Mouse (Mus musculus) C2C12 (cell line): ENCODE results near the gene Prkg1. TPM values are rescaled to one million over a fixed set of nuclear protein-coding genes. Genes with fewer than 3 reads are reported as not detected.

Experiments
- H3K27me3 ChIP-seq: one replicate; pipeline ENCODE4 v1.6.1; 2011; ENCODE audit not compliant: control insufficient read depth, insufficient read depth, insufficient read length
- H3K36me3 ChIP-seq: one replicate; pipeline ENCODE4 v1.6.1; 2011; ENCODE audit not compliant: control insufficient read depth, insufficient read depth
- H3K4me3 ChIP-seq: one replicate; pipeline ENCODE4 v1.5.1; 2011; ENCODE audit warnings: mild to moderate bottlenecking, control low read depth; ENCODE audit not compliant: poor library complexity, insufficient read depth, severe bottlenecking
- H3K79me2 ChIP-seq: one replicate; pipeline ENCODE4 v1.6.1; 2011; ENCODE audit not compliant: control insufficient read depth, insufficient read depth
- H3K79me3 ChIP-seq: one replicate; pipeline ENCODE4 v1.6.1; 2011; ENCODE audit warnings: low read depth, control low read depth
- H3ac ChIP-seq: one replicate; pipeline ENCODE3; 2011; ENCODE audit warnings: low read depth; ENCODE audit not compliant: control insufficient read depth, insufficient read length
- CEBPB ChIP-seq: IDR thresholded peaks from one replicate; pipeline ENCODE4 v1.6.1; 2011; ENCODE audit warnings: low read depth, mild to moderate bottlenecking, control low read depth, moderate library complexity
- CTCF ChIP-seq: IDR thresholded peaks from one replicate; pipeline ENCODE4 v1.5.1; 2011; ENCODE audit not compliant: control insufficient read depth, insufficient read depth, insufficient read length
- FOSL1 ChIP-seq: IDR thresholded peaks from one replicate; pipeline ENCODE4 v1.8.0; 2011; ENCODE audit warnings: mild to moderate bottlenecking, low read length; ENCODE audit not compliant: poor library complexity, insufficient read depth, severe bottlenecking
- MAX ChIP-seq: IDR thresholded peaks from one replicate; pipeline ENCODE4 v1.6.1; 2011; ENCODE audit warnings: mild to moderate bottlenecking, control low read depth
- MYOD1 ChIP-seq: IDR thresholded peaks from one replicate; pipeline ENCODE4 v1.6.1; 2011; ENCODE audit warnings: low read depth; ENCODE audit not compliant: control insufficient read depth, insufficient read length
- MYOG ChIP-seq: IDR thresholded peaks from one replicate; pipeline ENCODE4 v1.6.1; 2011; ENCODE audit not compliant: control insufficient read depth, insufficient read length; ENCODE audit errors: extremely low read depth
- USF1 ChIP-seq: IDR thresholded peaks from one replicate; pipeline ENCODE4 v1.6.1; 2011; ENCODE audit warnings: low read depth, mild to moderate bottlenecking, control low read depth, moderate library complexity
- polyA plus RNA-seq: library from polyadenylated mRNA; unstranded; fragments of >200 nt; fragmentation: generic; extraction: Trizol; gene quantifications from one replicate; pipeline ENCODE4 v1.2.1, GENCODE M21; 2012; ENCODE audit warnings: missing spikeins

Gene Prkg1
- polyA plus RNA-seq, 1 experiment = 0.47 TPM

- no peaks in the 10 kb centered on the region for H3K79me2 ChIP-seq
- no peak overlapping the region for H3ac ChIP-seq
- no peak for TF ChIP-seq USF1
- TF ChIP-seq CTCF = no peak
- no peak for TF ChIP-seq CEBPB
- no peak for TF ChIP-seq FOSL1
- TF ChIP-seq MYOG = no peak
- no peak for TF ChIP-seq MAX
- TF ChIP-seq MYOD1 = no peak
Observed at GRCm38 (mm10) chr19:30558024-30558423, 1206.8 kb downstream of the Prkg1 start.

DNA sequence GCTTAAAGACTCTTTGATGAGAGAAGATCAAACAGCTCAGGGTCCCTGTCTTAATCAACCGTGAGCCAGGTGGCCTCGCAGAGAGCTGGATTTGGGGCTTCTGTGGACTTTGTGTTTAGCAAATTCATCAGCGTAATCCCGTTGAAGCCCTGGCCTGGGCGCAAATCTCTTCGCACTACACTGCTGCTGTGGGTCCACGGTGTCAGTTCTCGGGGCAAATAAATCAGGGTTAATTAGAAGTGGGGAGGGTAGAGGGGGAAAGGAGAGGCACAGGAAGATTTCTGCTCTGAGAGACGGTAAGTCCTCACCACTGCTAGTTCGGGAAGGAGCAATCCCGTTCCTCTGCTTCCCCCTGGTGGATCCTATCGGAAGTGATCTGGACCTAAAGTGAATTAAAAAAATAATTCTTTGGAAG is 1210.4 kb downstream of the Prkg1 start:
- Histone ChIP-seq H3K79me3 (no peaks in the 10 kb centered on the region), H3K4me3 (no peak overlapping the region), H3K36me3 (no peaks in the 10 kb centered on the region), H3K27me3 (peaks cover 18% of the 10 kb centered on the region), H3K79me2 (no peaks in the 10 kb centered on the region), H3ac (no peak overlapping the region)
- TF ChIP-seq CTCF (peak; percentile 38), USF1 (no peak)

More at GRCm38 (mm10) chr19:30558024-30558423, 1206.8 kb downstream of the Prkg1 start:
- Histone ChIP-seq H3K27me3 (peaks cover 4% of the 10 kb centered on the region), H3K36me3 (no peaks in the 10 kb centered on the region), H3K79me3 (no peaks in the 10 kb centered on the region), H3K4me3 (no peak overlapping the region)

DNA sequence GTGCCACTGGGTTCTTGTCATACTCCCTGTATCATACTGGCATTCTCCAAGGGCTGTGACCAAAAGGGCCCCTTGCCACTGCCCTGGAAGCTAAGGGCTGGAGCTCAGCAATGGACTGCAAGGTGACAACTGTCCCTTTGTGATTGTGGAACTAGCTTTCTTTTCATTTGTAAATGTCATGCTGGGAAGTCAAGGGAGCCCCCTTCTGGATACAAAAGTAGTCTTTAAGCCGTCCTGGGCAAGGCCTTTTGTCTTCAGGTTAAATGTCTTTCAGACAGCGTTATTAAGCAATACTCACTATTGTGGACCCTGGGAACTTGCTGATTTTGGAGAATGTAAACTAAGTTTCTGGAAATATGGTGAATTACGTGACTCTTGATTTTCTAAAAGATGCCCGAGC is 1211.1 kb downstream of the Prkg1 start:
- TF ChIP-seq MYOG = no peak
- TF ChIP-seq FOSL1 = no peak
- TF ChIP-seq CTCF = no peak
- no peak for TF ChIP-seq USF1
- no peak for TF ChIP-seq MYOD1
- TF ChIP-seq MAX = no peak
- TF ChIP-seq CEBPB = no peak
- Histone ChIP-seq H3ac (no peak overlapping the region), H3K79me3 (no peaks in the 10 kb centered on the region), H3K79me2 (no peaks in the 10 kb centered on the region), H3K4me3 (no peak overlapping the region), H3K36me3 (no peaks in the 10 kb centered on the region), H3K27me3 (peaks cover 25% of the 10 kb centered on the region)

- H3K27me3 ChIP-seq = peaks cover 33% of the 10 kb centered on the region
- no peaks in the 10 kb centered on the region for H3K79me2 ChIP-seq
- no peaks in the 10 kb centered on the region for H3K79me3 ChIP-seq
- H3K4me3 ChIP-seq = no peak overlapping the region
- H3K36me3 ChIP-seq = no peaks in the 10 kb centered on the region
- H3ac ChIP-seq = no peak overlapping the region
- TF ChIP-seq CEBPB (no peak), USF1 (peak; percentile 69)
Observed at GRCm38 (mm10) chr19:30552260-30552659, 1212.6 kb downstream of the Prkg1 start.

GRCm38 (mm10) chr19:30549854-30550647 is 1214.8 kb downstream of the Prkg1 start:
- Histone ChIP-seq H3ac (no peak overlapping the region), H3K79me3 (no peaks in the 10 kb centered on the region), H3K4me3 (no peak overlapping the region), H3K36me3 (no peaks in the 10 kb centered on the region), H3K79me2 (no peaks in the 10 kb centered on the region), H3K27me3 (peaks cover 38% of the 10 kb centered on the region)
- TF ChIP-seq FOSL1 (no peak), CEBPB (no peak), CTCF (no peak), MAX (no peak), MYOD1 (no peak), USF1 (no peak), MYOG (no peak)

DNA sequence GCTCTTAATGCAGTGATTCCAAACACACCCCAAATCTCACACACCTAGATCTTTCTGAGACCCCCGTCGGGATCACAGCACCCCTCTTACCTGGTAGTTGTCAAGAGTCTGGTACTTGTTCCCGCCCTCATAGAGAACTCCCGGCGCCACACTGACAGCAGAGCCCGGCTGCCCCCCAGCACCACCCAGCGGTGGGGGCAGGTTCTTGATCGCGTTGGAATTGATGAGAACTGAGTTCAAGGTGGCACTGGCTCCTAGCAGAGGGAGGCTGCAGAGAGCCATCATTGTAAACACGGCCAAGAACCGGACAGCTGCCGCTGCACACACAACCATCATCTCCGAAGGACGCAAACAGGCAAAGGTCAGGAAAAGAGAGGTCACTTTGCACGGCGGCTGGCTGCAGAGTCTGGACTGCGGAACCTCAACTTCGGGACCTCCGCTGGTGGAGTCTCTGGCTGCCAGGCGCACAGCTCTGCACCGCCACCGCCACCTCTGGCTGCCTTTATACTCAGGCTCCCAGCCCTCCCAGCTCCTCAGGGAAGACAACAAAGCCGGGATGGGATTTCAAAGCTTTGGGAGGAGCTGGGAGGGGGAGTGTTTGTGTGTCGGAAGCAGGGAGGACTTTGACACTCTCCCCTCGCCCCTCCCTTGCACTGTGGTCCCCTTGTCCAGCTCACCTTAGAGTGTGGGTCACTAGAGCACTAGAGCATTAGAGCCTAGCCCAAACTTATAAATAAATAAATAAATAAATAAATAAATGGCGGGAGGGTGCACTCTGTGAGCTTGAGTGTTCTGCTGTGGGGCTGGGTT is 1215.6 kb downstream of the Prkg1 start, which contains the start of gene Dkk1:
TSS of gene Dkk1 (minus strand) at position 622 of the 810 bp plus-strand sequence.
- Histone ChIP-seq H3K36me3 (no peaks in the 10 kb centered on the region), H3K27me3 (peaks cover 36% of the 10 kb centered on the region), H3K79me3 (no peaks in the 10 kb centered on the region), H3K79me2 (no peaks in the 10 kb centered on the region), H3K4me3 (no peak within 1 kb of the TSS), H3ac (no peak within 1 kb of the TSS)
- TF ChIP-seq CTCF = no peak
- no peak for TF ChIP-seq CEBPB
- TF ChIP-seq FOSL1 = no peak
- no peak for TF ChIP-seq MAX
- TF ChIP-seq USF1 = no peak
